Mouse (Mus musculus): ENCODE results near the gene 2310022B05Rik.

DNA sequence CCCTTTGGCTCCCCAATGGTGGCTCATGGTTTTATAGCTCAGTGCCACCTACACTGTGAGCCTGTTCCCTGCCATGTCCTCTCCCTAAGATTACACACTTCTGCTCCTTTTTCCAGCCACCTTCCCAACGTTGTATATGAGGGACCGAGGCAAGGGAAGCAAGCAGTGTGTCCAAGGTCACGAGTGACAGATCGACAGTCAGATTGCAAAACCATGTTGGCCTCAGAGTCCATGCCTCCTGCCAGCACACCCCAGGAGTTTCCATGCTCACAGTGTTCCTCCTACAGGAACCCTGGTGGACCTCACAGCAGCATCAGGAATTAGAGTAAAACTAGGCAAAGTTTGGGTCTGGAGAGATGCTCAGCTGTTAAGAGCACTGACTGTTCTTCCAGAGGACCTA is 73.8 kb downstream of the 2310022B05Rik start:
- TF ChIP-seq TCF12 (IDR thresholded peaks at IDR 0.05; ENCODE audit: low read depth, low read length) (no peak), SMC3 (IDR thresholded peaks at IDR 0.05; ENCODE audit: low read depth, low read length) (no peak), CTCF (IDR thresholded peaks at IDR 0.05 in 2 of 3, conservative IDR thresholded peaks at IDR 0.05 in 1 of 3; ENCODE audit: control insufficient read depth in 1 of 3, insufficient read depth in 1 of 3, low read depth in 2 of 3, low read length in 3 of 3, poor library complexity in 1 of 3, severe bottlenecking in 1 of 3) (no peak), TAL1 (IDR thresholded peaks at IDR 0.05; ENCODE audit: low read length) (no peak), POLR2AphosphoS2 (IDR thresholded peaks at IDR 0.05; ENCODE audit: low read length) (no peak)

All from MEL (cell line).